Mouse (Mus musculus) liver, embryonic 14.5 days (tissue): ENCODE measurements around the gene F830045P16Rik.

Experiments
- CTCF ChIP-seq: IDR thresholded peaks from 2 replicates; pipeline ENCODE4 v1.5.1; 2016; ENCODE audit warnings: antibody characterized with exemption, low read depth, control low read depth
- EP300 ChIP-seq: IDR thresholded peaks from 2 replicates; pipeline ENCODE4 v1.6.1; 2016; ENCODE audit warnings: antibody characterized with exemption, low read depth

DNA sequence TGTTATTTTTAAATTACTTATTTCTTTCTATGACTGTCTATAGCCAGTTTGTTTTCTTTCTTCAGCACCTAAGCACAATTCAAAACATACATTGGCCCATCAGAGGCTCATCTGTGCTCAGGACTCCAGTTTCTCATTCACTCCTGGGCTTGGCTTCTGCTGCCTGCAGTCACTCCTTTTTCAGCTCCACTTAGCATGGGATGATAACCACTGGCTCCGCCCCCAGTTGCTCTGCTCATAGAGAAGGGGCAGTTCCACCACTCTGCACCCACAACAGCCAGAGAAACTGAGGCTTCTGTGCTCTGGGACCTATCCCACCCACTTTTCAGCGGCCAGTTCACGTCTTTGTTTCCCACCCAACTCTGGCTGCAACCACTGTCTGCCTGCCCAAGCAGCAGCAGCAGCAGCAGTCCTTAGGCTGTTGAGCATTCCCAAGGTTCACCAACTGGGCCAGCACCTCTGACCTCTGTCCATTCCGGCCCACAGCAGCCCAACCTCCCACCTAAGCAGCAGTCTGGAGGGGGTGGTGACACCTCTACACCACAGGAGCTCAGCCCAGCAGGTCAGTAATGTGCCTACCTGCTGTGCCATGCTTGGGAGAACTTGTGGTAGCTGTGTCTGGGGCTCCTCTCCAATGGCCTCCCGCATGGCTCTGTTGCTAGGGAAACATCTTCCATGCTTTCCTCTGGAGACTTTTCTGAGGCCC, 1.4 kb downstream of the F830045P16Rik start:
- TF ChIP-seq EP300 (no peak), CTCF (no peak)
